Mouse (Mus musculus) layer of hippocampus, adult 11-12 months (tissue): ENCODE results near the gene Syne1.

Experiments
- DNase-seq: peaks from one replicate; pipeline ENCODE4 v3.0.0; 2022; ENCODE audit warnings: low spot score

Syne1 gene

GRCm38 (mm10) chr10:5551382-5551781 lies at the start of gene Syne1:
Syne1 (minus strand) TSS chr10:5551482.
- DNase-seq = no peak

GRCm38 (mm10) chr10:5600123-5600522 lies 48.8 kb upstream of the Syne1 start:
- peak; percentile 80 for DNase-seq

- DNase-seq = no peak
Measured at GRCm38 (mm10) chr10:5596559-5596958, 45.3 kb upstream of the Syne1 start.

GRCm38 (mm10) chr10:5594457-5594856 lies 43.2 kb upstream of the Syne1 start:
- DNase-seq = no peak

- DNase-seq = no peak
Measured at GRCm38 (mm10) chr10:5593464-5593863, 42.2 kb upstream of the Syne1 start, which contains the start of gene Myct1. Myct1 (plus strand) TSS chr10:5593775.

- no peak for DNase-seq
Measured at GRCm38 (mm10) chr10:5591996-5592395, 40.7 kb upstream of the Syne1 start.

GRCm38 (mm10) chr10:5591061-5591460 lies 39.8 kb upstream of the Syne1 start:
- no peak for DNase-seq

- no peak for DNase-seq
Measured at GRCm38 (mm10) chr10:5573328-5573727, 22.0 kb upstream of the Syne1 start.

GRCm38 (mm10) chr10:5571332-5571731 lies 20.1 kb upstream of the Syne1 start:
- no peak for DNase-seq

- DNase-seq = no peak
Measured at GRCm38 (mm10) chr10:5570059-5570458, 18.8 kb upstream of the Syne1 start.

GRCm38 (mm10) chr10:5568991-5569390 lies 17.7 kb upstream of the Syne1 start:
- no peak for DNase-seq

GRCm38 (mm10) chr10:5561706-5562105 lies 10.4 kb upstream of the Syne1 start:
- no peak for DNase-seq

GRCm38 (mm10) chr10:5560526-5560925 lies 9.2 kb upstream of the Syne1 start:
- DNase-seq = no peak

GRCm38 (mm10) chr10:5558808-5559207 lies 7.5 kb upstream of the Syne1 start:
- no peak for DNase-seq

GRCm38 (mm10) chr10:5554941-5555340 lies 3.7 kb upstream of the Syne1 start:
- DNase-seq = no peak

- peak; percentile 62 for DNase-seq
Measured at GRCm38 (mm10) chr10:5550168-5551021, 887 bp downstream of the Syne1 start.

GRCm38 (mm10) chr10:5549871-5550167 lies 1.5 kb downstream of the Syne1 start:
- DNase-seq = no peak

GRCm38 (mm10) chr10:5548651-5549050 lies 2.6 kb downstream of the Syne1 start:
- DNase-seq = no peak

GRCm38 (mm10) chr10:5547769-5548168 lies 3.5 kb downstream of the Syne1 start:
- DNase-seq = no peak

- no peak for DNase-seq
Measured at GRCm38 (mm10) chr10:5546428-5546827, 4.9 kb downstream of the Syne1 start.

GRCm38 (mm10) chr10:5528284-5528683 lies 23.0 kb downstream of the Syne1 start:
- DNase-seq = peak; percentile 57

- DNase-seq = no peak
Measured at GRCm38 (mm10) chr10:5527634-5528033, 23.6 kb downstream of the Syne1 start.

- DNase-seq = no peak
Measured at GRCm38 (mm10) chr10:5522904-5523303, 28.4 kb downstream of the Syne1 start.

GRCm38 (mm10) chr10:5522276-5522675 lies 29.0 kb downstream of the Syne1 start:
- no peak for DNase-seq
